Mouse (Mus musculus) embryonic facial prominence, embryonic 13.5 days (tissue): ENCODE results near the gene Pkd1l3. TPM values are rescaled to one million over a fixed set of nuclear protein-coding genes. Genes with fewer than 3 reads are reported as not detected.

Source experiments
- ATAC-seq: fragments of 200-750 bp; cut with Nextera tagmentation; 2 replicates; pipeline ENCODE4 v1.8.0; 2017; ENCODE audit warnings: low read depth; ENCODE audit not compliant: insufficient number of reproducible peaks, insufficient read depth, low FRiP score, low TSS enrichment
- H3K27ac ChIP-seq: fragments of 300-500 bp; sonication (generic); 2 replicates; pipeline ENCODE4 v1.5.1; 2015; ENCODE audit warnings: moderate library complexity, mild to moderate bottlenecking, inconsistent platforms
- H3K27me3 ChIP-seq: fragments of 300-500 bp; sonication (generic); 2 replicates; pipeline ENCODE4 v1.6.1; 2015; ENCODE audit warnings: mild to moderate bottlenecking, inconsistent platforms
- H3K36me3 ChIP-seq: fragments of 300-500 bp; sonication (generic); 2 replicates; pipeline ENCODE4 v1.6.1; 2015; ENCODE audit warnings: mild to moderate bottlenecking, inconsistent platforms
- H3K4me1 ChIP-seq: fragments of 300-500 bp; sonication (generic); 2 replicates; pipeline ENCODE4 v1.6.1; 2015; ENCODE audit warnings: inconsistent platforms
- H3K4me2 ChIP-seq: fragments of 300-500 bp; sonication (generic); 2 replicates; pipeline ENCODE4 v1.6.1; 2015; ENCODE audit warnings: moderate library complexity, mild to moderate bottlenecking, inconsistent platforms
- H3K4me3 ChIP-seq: fragments of 300-500 bp; sonication (generic); 2 replicates; pipeline ENCODE4 v1.5.1; 2015; ENCODE audit warnings: mild to moderate bottlenecking, inconsistent platforms
- H3K9ac ChIP-seq: fragments of 300-500 bp; sonication (generic); 2 replicates; pipeline ENCODE4 v1.6.1; 2015; ENCODE audit warnings: mild to moderate bottlenecking, inconsistent platforms
- H3K9me3 ChIP-seq: fragments of 300-500 bp; sonication (generic); 2 replicates; pipeline ENCODE4 v1.6.1; 2016; ENCODE audit warnings: inconsistent platforms
- WGBS: fragments of 180-500 bp; shearing (Covaris S2); methylation state at CpG from one replicate; pipeline ENCODE4 v1.1.7; 2015; ENCODE audit warnings: mixed read lengths; 5-methylcytosine and 5-hydroxymethylcytosine counted together
- polyA plus RNA-seq: library from polyadenylated mRNA; unstranded; fragments of >200 nt; fragmentation: Nextera tagmentation; extraction: Ambion mirVana; gene quantifications from 2 replicates; pipeline ENCODE4 v1.2.1, GENCODE M21; 2015

Pkd1l3 gene
- polyA plus RNA-seq, 1 experiment from 2014 or later: 0.30 TPM

DNA sequence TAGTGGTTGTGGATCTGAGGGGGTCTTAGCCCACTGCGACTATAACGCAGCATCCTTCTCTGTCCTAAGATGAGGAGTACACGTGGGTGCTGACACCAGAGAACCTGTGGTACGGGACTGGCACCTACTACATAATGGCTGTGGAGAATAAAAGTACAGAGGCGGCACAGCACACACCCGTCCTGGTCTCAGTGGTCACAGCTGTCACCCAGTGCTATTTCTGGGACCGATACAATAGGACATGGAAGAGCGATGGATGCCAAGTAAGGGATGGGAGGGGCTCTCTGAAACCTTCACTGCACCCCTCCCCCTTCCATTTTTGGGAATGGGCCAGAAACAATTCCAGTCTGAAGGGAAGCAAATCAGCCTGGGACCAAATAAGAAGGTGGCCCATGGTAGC is 20.8 kb downstream of the Pkd1l3 start:
- Histone ChIP-seq H3K9me3 (no peaks in the 10 kb centered on the region), H3K4me1 (no peaks in the 10 kb centered on the region), H3K27ac (no peak overlapping the region), H3K4me2 (no peak overlapping the region), H3K27me3 (no peaks in the 10 kb centered on the region), H3K4me3 (no peak overlapping the region), H3K36me3 (no peaks in the 10 kb centered on the region), H3K9ac (no peak overlapping the region)
- ATAC-seq: no peak
- 89% methylated on average over 8 of the region's 8 CpGs for WGBS

DNA sequence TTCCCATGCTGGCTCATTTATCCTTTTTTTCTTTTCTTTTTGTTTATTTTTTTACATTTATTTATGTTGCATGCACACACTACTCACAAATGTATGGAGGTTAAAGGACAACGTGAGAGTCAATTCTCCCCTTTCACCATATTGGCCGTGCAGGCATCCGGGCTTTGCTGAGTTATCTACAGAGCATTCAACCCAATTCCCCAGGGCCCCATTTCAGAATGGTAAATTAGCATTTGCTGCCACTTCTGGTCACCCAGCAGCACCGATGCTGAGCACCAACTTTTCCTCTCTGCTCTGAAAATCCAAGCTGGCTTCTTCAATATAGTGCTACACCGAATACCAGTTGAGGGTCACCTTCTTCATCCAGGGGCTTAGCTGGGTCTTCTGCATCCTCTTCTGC is 24.5 kb downstream of the Pkd1l3 start:
- WGBS: 82% methylated on average over 5 of the region's 5 CpGs
- H3K4me3 ChIP-seq: no peak overlapping the region
- H3K36me3 ChIP-seq: no peaks in the 10 kb centered on the region
- no peak overlapping the region for H3K4me2 ChIP-seq
- no peak for ATAC-seq
- no peaks in the 10 kb centered on the region for H3K27me3 ChIP-seq
- H3K9ac ChIP-seq: no peak overlapping the region
- H3K4me1 ChIP-seq: no peaks in the 10 kb centered on the region
- H3K27ac ChIP-seq: no peak overlapping the region
- H3K9me3 ChIP-seq: no peaks in the 10 kb centered on the region

DNA sequence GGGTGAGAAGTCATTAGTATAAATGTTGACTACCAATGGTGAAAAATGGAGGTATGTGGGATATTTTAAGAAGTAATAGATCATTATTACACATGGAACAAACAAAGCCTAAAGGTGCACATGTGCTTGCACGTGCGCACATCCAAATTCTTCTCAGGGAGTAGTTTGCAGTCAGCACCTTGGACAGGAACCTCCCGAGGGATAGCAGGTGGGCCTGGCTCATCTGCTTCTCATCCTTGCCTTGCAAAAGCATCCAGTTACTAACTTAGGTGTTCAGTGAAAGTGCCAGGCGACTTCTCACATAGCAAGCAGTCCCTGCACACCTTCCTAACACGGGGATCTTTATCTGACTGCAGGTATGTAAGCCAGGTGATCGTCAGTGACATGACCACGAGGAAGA is 26.1 kb downstream of the Pkd1l3 start:
- Histone ChIP-seq H3K4me2 (no peak overlapping the region), H3K27me3 (no peaks in the 10 kb centered on the region), H3K4me3 (no peak overlapping the region), H3K4me1 (no peaks in the 10 kb centered on the region), H3K9ac (no peak overlapping the region), H3K9me3 (no peaks in the 10 kb centered on the region), H3K36me3 (no peaks in the 10 kb centered on the region), H3K27ac (no peak overlapping the region)
- no peak for ATAC-seq
- 57% methylated on average over 7 of the region's 7 CpGs for WGBS

DNA sequence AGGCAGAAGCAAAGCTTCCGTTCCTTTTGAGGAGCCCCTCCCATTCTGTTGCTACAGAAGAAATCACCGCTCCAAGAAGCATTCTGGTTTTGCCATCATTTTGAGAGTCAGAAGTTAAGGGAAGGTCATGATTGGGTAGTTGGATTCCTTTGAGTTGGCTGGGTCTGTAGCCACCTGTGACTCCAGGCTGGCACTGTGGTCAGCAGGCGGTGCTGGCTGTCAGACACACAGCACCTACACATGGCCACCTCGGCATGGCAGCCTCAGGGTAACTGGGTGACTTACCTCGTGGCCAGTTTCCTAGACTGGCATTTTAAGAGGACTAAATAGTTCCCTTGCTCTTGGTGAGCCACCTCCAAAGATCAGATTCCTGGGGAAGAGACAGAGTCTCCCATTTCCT is 26.9 kb downstream of the Pkd1l3 start:
- Histone ChIP-seq H3K4me1 (no peaks in the 10 kb centered on the region), H3K9me3 (no peaks in the 10 kb centered on the region), H3K4me3 (no peak overlapping the region), H3K27ac (no peak overlapping the region), H3K27me3 (no peaks in the 10 kb centered on the region), H3K36me3 (no peaks in the 10 kb centered on the region), H3K9ac (no peak overlapping the region), H3K4me2 (no peak overlapping the region)
- ATAC-seq: no peak
- 78% methylated on average over 5 of the region's 5 CpGs for WGBS

DNA sequence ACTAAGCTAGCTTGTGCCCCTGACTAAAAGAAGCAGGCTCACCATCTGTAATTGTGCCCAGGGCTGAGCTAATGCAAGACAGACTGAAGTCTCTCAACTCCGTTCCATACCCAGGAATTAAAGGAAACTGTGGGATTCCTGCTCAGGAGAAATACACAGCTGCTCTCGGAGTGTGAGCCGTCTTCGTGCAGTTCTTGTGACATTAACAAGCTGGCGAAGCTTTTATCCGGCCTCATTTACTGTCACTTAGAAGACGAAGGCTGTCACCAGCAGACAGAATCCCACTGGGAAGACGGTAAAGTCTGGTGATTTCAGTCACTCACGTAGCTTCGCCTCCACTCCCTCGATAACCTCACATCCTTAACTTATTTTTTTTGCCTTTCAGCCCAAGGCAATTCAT is 33.0 kb downstream of the Pkd1l3 start:
- Histone ChIP-seq H3K4me3 (no peak overlapping the region), H3K27me3 (no peaks in the 10 kb centered on the region), H3K27ac (no peak overlapping the region), H3K4me1 (peaks cover 12% of the 10 kb centered on the region; the same call in 1 of the 2 replicates), H3K9ac (no peak overlapping the region), H3K9me3 (no peaks in the 10 kb centered on the region), H3K4me2 (peak overlapping the region; percentile 32), H3K36me3 (no peaks in the 10 kb centered on the region)
- WGBS: 34% methylated on average over 11 of the region's 11 CpGs
- ATAC-seq: no peak

DNA sequence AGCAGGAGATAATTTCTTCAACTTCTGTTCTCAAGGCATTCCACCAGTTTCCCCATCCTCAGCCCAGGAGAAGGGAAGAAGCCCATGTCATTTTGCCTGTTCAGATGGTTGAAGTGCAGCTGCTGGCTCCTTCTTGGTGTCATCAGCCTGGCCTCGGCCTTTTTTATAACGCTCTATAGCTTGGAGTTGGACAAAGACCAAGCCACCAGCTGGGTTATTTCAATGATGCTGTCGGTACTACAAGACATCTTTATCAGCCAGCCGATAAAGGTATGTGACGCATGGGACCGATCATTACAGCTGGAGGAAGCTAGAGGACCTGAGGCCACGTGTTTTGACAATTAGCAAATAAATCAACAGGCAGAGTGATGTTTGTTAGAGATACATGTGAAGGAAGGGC is 34.2 kb downstream of the Pkd1l3 start:
- no peak for ATAC-seq
- Histone ChIP-seq H3K27me3 (no peaks in the 10 kb centered on the region), H3K4me2 (no peak overlapping the region), H3K4me3 (no peak overlapping the region), H3K9ac (no peak overlapping the region), H3K4me1 (peaks cover 12% of the 10 kb centered on the region; the same call in 1 of the 2 replicates), H3K36me3 (no peaks in the 10 kb centered on the region), H3K9me3 (no peaks in the 10 kb centered on the region), H3K27ac (no peak overlapping the region)
- WGBS: 88% methylated on average over 7 of the region's 7 CpGs

DNA sequence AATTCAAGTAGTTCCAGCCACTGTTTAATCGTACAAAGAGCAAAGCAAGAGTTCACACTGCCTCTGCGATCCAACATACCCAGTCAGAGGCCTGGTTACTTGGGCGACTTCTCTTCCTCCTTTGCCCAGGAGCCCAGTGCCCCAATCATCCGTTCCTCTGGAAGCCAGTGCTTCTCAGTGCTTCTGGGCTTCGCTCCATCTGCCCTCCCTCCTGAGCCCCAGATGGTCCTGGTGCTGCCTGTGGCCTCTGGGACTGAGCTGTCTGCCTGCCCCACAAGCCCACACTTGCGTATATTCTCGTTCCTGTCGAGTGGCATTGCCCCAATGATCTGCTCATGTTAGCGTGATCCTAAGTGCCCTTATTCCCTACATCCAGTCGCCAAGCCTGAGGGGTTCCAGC is 36.5 kb downstream of the Pkd1l3 start:
- H3K27me3 ChIP-seq: no peaks in the 10 kb centered on the region
- H3K4me3 ChIP-seq: no peak overlapping the region
- peaks cover 12% of the 10 kb centered on the region; the same call in 1 of the 2 replicates for H3K4me1 ChIP-seq
- no peak overlapping the region for H3K4me2 ChIP-seq
- no peaks in the 10 kb centered on the region for H3K36me3 ChIP-seq
- H3K9me3 ChIP-seq: no peaks in the 10 kb centered on the region
- no peak for ATAC-seq
- no peak overlapping the region for H3K9ac ChIP-seq
- WGBS: 67% methylated on average over 10 of the region's 10 CpGs
- no peak overlapping the region for H3K27ac ChIP-seq

DNA sequence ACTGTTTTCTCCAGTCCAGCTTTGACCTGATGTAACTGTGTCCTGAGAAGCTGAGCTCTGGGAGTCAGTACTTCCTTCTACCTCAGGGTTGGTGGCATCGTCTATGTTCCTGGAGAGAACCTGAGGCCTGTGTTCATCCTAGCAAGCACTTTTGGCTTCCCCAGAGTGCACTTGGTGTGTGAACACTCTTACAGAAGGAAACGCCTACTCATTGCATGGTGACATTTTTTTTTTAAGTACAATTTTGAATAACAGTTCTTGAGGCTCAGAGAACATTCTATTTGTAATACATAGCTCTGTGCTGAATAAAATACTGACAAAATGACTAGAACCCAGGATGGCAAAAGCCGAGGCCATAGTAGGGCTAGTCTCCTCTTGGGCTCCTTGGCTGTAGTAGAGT is 42.5 kb downstream of the Pkd1l3 start:
- Histone ChIP-seq H3K36me3 (no peaks in the 10 kb centered on the region), H3K4me3 (no peak overlapping the region), H3K9me3 (no peaks in the 10 kb centered on the region), H3K4me1 (no peaks in the 10 kb centered on the region), H3K27ac (no peak overlapping the region), H3K27me3 (no peaks in the 10 kb centered on the region), H3K9ac (no peak overlapping the region), H3K4me2 (no peak overlapping the region)
- 84% methylated on average over 3 of the region's 3 CpGs for WGBS
- ATAC-seq: no peak

DNA sequence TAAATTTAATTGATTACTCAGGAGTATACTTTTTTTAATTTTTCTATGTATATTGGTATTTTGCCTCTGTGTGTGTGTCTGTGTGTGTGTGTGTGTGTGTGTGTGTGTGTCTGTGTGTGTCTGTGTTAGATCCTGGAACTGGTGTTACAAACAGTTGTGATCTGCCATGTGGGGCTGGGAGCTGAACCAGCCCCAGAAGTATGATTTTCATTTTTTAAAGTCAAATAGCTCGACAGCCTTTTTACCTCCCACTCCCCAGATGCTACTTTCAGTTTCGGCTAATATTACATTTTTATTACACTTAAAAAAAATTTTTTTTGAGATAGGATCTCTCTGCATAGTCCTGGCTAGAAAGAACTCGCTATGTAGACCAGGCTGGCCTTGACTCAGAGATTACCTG is 48.0 kb downstream of the Pkd1l3 start:
- no peaks in the 10 kb centered on the region for H3K27me3 ChIP-seq
- H3K4me3 ChIP-seq: no peak overlapping the region
- 74% methylated on average over 3 of the region's 3 CpGs for WGBS
- H3K27ac ChIP-seq: no peak overlapping the region
- H3K9me3 ChIP-seq: no peaks in the 10 kb centered on the region
- no peak for ATAC-seq
- H3K4me1 ChIP-seq: no peaks in the 10 kb centered on the region
- H3K4me2 ChIP-seq: no peak overlapping the region
- H3K36me3 ChIP-seq: peaks cover 10% of the 10 kb centered on the region
- no peak overlapping the region for H3K9ac ChIP-seq

DNA sequence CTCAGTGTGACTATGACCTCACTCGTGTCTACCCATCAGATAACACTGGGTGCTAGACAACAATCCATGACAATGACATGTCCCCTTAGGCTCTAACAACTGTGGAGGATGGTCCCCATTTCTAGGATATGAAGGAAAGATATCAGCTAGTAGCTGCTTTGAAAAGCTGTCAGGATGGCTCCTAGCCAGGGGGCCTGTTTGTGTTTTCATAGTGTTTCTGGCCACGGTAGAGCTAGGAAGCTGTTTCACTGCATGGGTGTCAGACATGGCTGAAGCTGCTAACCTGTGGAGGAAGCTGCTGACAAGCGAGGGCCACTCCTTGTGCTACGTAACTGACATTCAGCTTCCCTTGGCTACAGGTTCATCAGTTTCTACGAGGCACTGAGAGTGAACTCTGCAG is 52.3 kb downstream of the Pkd1l3 start:
- no peak overlapping the region for H3K27ac ChIP-seq
- H3K27me3 ChIP-seq: no peaks in the 10 kb centered on the region
- no peak overlapping the region for H3K4me2 ChIP-seq
- no peaks in the 10 kb centered on the region for H3K4me1 ChIP-seq
- no peaks in the 10 kb centered on the region for H3K9me3 ChIP-seq
- no peak overlapping the region for H3K4me3 ChIP-seq
- ATAC-seq: no peak
- H3K36me3 ChIP-seq: peaks cover 45% of the 10 kb centered on the region
- WGBS: 82% methylated on average over 5 of the region's 5 CpGs
- H3K9ac ChIP-seq: no peak overlapping the region

DNA sequence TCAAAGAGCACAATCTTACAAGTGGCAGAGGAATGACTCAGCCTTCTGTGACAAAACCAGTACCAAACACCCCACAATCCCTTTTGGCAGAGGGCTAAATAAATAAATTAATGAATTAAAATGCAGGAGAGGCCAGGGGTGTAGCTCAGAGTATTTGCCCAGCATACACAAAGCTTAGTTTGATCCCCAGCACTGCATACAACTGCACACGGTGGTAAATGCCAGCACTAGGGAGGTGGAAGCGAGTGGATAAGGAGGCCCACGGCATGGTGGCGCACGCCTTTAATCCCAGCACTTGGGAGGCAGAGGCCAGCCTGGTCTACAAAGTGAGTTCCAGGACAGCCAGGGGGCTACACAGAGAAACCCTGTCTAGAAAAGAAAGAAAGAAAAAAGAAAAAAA is 58.3 kb downstream of the Pkd1l3 start:
- H3K4me1 ChIP-seq: no peaks in the 10 kb centered on the region
- H3K9ac ChIP-seq: no peak overlapping the region
- H3K27ac ChIP-seq: no peak overlapping the region
- no peaks in the 10 kb centered on the region for H3K9me3 ChIP-seq
- 89% methylated on average over 5 of the region's 5 CpGs for WGBS
- H3K27me3 ChIP-seq: no peaks in the 10 kb centered on the region
- peaks cover 93% of the 10 kb centered on the region for H3K36me3 ChIP-seq
- H3K4me3 ChIP-seq: no peak overlapping the region
- no peak for ATAC-seq
- H3K4me2 ChIP-seq: no peak overlapping the region

DNA sequence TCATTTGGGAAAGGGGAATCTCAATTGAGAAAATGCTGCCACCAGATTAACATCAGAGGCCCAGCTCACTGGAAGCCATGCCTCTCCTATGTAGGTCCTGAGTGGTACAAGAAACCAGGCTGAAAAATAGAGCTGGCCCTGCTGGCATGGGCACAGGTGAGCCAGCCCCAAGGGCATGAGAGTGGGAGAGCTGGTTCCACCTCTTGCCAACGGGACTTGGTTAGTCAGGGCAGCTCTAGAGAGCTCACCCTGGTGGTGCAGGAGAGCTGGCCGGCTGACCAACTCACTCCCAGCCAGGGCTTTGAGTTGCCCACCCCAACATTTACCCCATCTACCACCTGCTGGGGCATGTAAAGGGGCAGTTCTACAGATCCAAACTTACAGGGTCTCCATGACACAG is 59.3 kb downstream of the Pkd1l3 start:
- Histone ChIP-seq H3K9ac (no peak overlapping the region), H3K4me3 (no peak overlapping the region), H3K27ac (no peak overlapping the region), H3K4me2 (no peak overlapping the region), H3K9me3 (no peaks in the 10 kb centered on the region), H3K36me3 (peaks cover 96% of the 10 kb centered on the region), H3K27me3 (no peaks in the 10 kb centered on the region), H3K4me1 (no peaks in the 10 kb centered on the region)
- 81% methylated on average over 2 of the region's 2 CpGs for WGBS
- ATAC-seq: no peak
